Comparison of ENCODE assay signal across 8 mouse cellular contexts in genomic region chr3:20130456-20131349, GRCm38 (mm10). TPM values are rescaled to one million over a fixed set of nuclear protein-coding genes. Genes with fewer than 3 reads are reported as not detected.
A peak's percentile ranks its signal among the peaks of the same experiment; 100 is the strongest.
DNase-seq lines count a peak whose midpoint lies in the region; ATAC-seq and TF ChIP-seq lines count a peak whose summit lies in the region.

No protein-coding gene starts in this region.

- intact Hi-C loops in gastrocnemius, adult 2 months (cut with DNase I): loop anchor here (2.0 kb wide), 1 partner anchor 24 kb away; the partner anchor contains the start of gene Gyg
- intact Hi-C loops in gastrocnemius, postnatal 36 days (cut with DNase I): no loop called here

- no peak for TF ChIP-seq CTCF in gastrocnemius, adult 2 months (IDR thresholded peaks at IDR 0.05)
- no peak for TF ChIP-seq CTCF in stomach, postnatal 0 days (IDR thresholded peaks at IDR 0.05; ENCODE audit: low read depth)

- no peak for TF ChIP-seq EP300 in stomach, postnatal 0 days (optimal IDR thresholded peaks at IDR 0.05)

- WGBS in neural tube, embryonic 14.5 days: 94% methylated on average over 8 of the region's 8 CpGs
- 94% methylated on average over 8 of the region's 8 CpGs for WGBS in neural tube, embryonic 15.5 days
- WGBS in limb, embryonic 15.5 days: 84% methylated on average over 8 of the region's 8 CpGs
- WGBS in stomach, postnatal 0 days: 80% methylated on average over 8 of the region's 8 CpGs

- H3K27me3 ChIP-seq in neural tube, embryonic 14.5 days (ENCODE audit: control insufficient read depth, insufficient read depth, low read length): no peaks in the 10 kb centered on the region
- H3K27me3 ChIP-seq in neural tube, embryonic 15.5 days (replicated peaks): no peaks in the 10 kb centered on the region
- no peaks in the 10 kb centered on the region for H3K27me3 ChIP-seq in limb, embryonic 15.5 days
- H3K27me3 ChIP-seq in stomach, postnatal 0 days (ENCODE audit: control insufficient read depth, insufficient read depth, low read length): no peaks in the 10 kb centered on the region

- H3K9ac ChIP-seq in neural tube, embryonic 14.5 days (replicated peaks; ENCODE audit: low read depth, low read length): no peak overlapping the region
- no peak overlapping the region for H3K9ac ChIP-seq in neural tube, embryonic 15.5 days (replicated peaks)
- H3K9ac ChIP-seq in limb, embryonic 15.5 days: no peak overlapping the region
- no peak overlapping the region for H3K9ac ChIP-seq in stomach, postnatal 0 days (ENCODE audit: low read length)

- H3K4me3 ChIP-seq in gastrocnemius, adult 2 months: peak overlapping the region; percentile 29
- H3K4me3 ChIP-seq in neural tube, embryonic 14.5 days (ENCODE audit: low read depth, low read length): no peak overlapping the region
- no peak overlapping the region for H3K4me3 ChIP-seq in neural tube, embryonic 15.5 days (replicated peaks)
- H3K4me3 ChIP-seq in limb, embryonic 15.5 days: no peak overlapping the region
- H3K4me3 ChIP-seq in stomach, postnatal 0 days (ENCODE audit: low read depth, low read length): no peak overlapping the region

- DNase-seq in gastrocnemius, adult 2 months: peak; percentile 78
- no peak for DNase-seq in gastrocnemius, postnatal 36 days
- DNase-seq in stomach, postnatal 0 days (ENCODE audit: low spot score): no peak
- DNase-seq in retina, postnatal 1 day: no peak
- no peak for DNase-seq in cerebellum, adult 18-20 months

- ATAC-seq in neural tube, embryonic 14.5 days (ENCODE audit: low read depth): peak; percentile 14; the same call in 1 of the 2 replicates
- no peak for ATAC-seq in neural tube, embryonic 15.5 days (ENCODE audit: low FRiP score)
- ATAC-seq in limb, embryonic 15.5 days (ENCODE audit: insufficient number of reproducible peaks, low FRiP score, low TSS enrichment, low read depth): peak; percentile 59; the same call in 1 of the 2 replicates
- ATAC-seq in stomach, postnatal 0 days (ENCODE audit: low FRiP score, low TSS enrichment): peak; percentile 15; the same call in 1 of the 2 replicates

- H3K4me2 ChIP-seq in neural tube, embryonic 14.5 days (ENCODE audit: low read depth, low read length): no peak overlapping the region
- H3K4me2 ChIP-seq in neural tube, embryonic 15.5 days: no peak overlapping the region
- no peak overlapping the region for H3K4me2 ChIP-seq in limb, embryonic 15.5 days
- no peak overlapping the region for H3K4me2 ChIP-seq in stomach, postnatal 0 days (replicated peaks; ENCODE audit: low read depth)

- H3K4me1 ChIP-seq in neural tube, embryonic 14.5 days (ENCODE audit: control insufficient read depth, insufficient read depth, low read length): no peaks in the 10 kb centered on the region
- no peaks in the 10 kb centered on the region for H3K4me1 ChIP-seq in neural tube, embryonic 15.5 days
- H3K4me1 ChIP-seq in limb, embryonic 15.5 days: no peaks in the 10 kb centered on the region
- H3K4me1 ChIP-seq in stomach, postnatal 0 days (replicated peaks; ENCODE audit: control insufficient read depth, insufficient read depth): no peaks in the 10 kb centered on the region

- H3K9me3 ChIP-seq in neural tube, embryonic 14.5 days (ENCODE audit: control insufficient read depth, low read length): no peaks in the 10 kb centered on the region
- H3K9me3 ChIP-seq in neural tube, embryonic 15.5 days (replicated peaks): no peaks in the 10 kb centered on the region
- H3K9me3 ChIP-seq in limb, embryonic 15.5 days: no peaks in the 10 kb centered on the region
- no peaks in the 10 kb centered on the region for H3K9me3 ChIP-seq in stomach, postnatal 0 days (ENCODE audit: control insufficient read depth, low read length)

- H3K27ac ChIP-seq in gastrocnemius, adult 2 months: peak overlapping the region; percentile 89
- no peak overlapping the region for H3K27ac ChIP-seq in neural tube, embryonic 14.5 days (ENCODE audit: low read depth, low read length)
- no peak overlapping the region for H3K27ac ChIP-seq in neural tube, embryonic 15.5 days (replicated peaks)
- no peak overlapping the region for H3K27ac ChIP-seq in limb, embryonic 15.5 days
- no peak overlapping the region for H3K27ac ChIP-seq in stomach, postnatal 0 days (replicated peaks)

- no peaks in the 10 kb centered on the region for H3K36me3 ChIP-seq in neural tube, embryonic 14.5 days (ENCODE audit: control insufficient read depth, insufficient read depth, low read length)
- no peaks in the 10 kb centered on the region for H3K36me3 ChIP-seq in neural tube, embryonic 15.5 days
- no peaks in the 10 kb centered on the region; the same call in 1 of the 2 replicates for H3K36me3 ChIP-seq in limb, embryonic 15.5 days
- H3K36me3 ChIP-seq in stomach, postnatal 0 days (ENCODE audit: control insufficient read depth, insufficient read depth, low read length): no peaks in the 10 kb centered on the region

RNA-seq across cellular contexts. Expression of gene Gyg, which starts 24.4 kb away (rescaled TPM):
- total RNA-seq in gastrocnemius, adult 2 months (2021): 100 to 1,000 TPM; 437 to 466 TPM
- 100 to 1,000 TPM; 308 to 375 TPM for total RNA-seq in gastrocnemius, postnatal 36 days (2021)
- 58.4 and 79.3 TPM in 2 replicates for polyA plus RNA-seq in neural tube, embryonic 14.5 days (2014; fragmentation: Nextera tagmentation; extraction: Ambion mirVana)
- 80.6 and 84.9 TPM in 2 replicates for polyA plus RNA-seq in neural tube, embryonic 15.5 days (2015; fragmentation: Nextera tagmentation; extraction: Ambion mirVana)
- polyA plus RNA-seq in limb, embryonic 15.5 days (2015; fragmentation: Nextera tagmentation; extraction: Ambion mirVana): 36.2 and 41.7 TPM in 2 replicates
- polyA plus RNA-seq in stomach, postnatal 0 days (2015; fragmentation: Nextera tagmentation; extraction: Ambion mirVana): 28.5 and 28.9 TPM in 2 replicates
